Mouse (Mus musculus): ENCODE measurements at regions not wholly inside any gene's neighbourhood (a gene's known extent, or its start where the extent isn't known, plus 50 kb on each side); places are given as distances from the start of the nearest gene placed in this dataset.

DNA sequence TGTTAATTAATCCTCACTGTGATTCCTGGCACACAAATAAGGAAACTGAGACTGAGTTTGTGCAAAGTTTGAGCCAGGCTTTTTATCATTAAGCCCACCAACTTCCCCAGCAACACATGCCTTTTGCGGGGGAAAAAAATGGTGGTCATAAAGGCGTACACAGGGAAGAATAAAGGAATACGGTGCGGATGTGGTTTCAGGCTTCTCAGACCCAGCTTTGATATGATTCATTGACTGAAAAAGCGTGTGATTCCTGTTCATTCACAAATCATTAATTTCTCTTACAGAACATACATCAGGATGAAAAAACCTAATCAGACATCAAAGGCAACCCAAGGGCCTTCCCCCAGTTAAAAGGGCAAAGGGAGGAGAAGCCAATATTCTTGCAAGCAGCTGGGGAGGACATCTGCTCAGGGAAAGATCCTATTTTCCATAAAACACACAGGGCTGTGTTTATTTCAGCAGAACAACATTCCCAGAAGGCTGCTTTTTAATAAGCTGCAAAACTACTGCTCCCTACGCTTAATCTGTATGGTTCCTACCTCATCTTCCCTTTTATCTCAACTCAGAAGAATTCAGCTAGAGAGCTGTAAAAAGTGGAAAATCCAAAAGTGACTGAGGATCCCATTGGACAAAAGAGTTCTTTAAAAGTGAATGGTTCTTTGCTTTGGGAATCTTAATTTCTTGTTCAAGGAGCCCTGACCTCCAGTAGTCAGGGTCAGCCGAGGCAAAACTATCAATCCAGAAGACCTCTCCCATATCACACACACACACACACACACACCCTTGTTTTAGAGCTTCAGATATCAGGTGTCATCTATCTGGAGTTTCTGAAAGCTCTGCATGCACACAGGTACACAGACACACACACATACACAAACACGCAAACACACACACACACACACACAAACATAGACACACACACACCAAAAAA is 182.3 kb downstream of the Atp6ap1l start:
- no peak overlapping the region for H3K4me3 ChIP-seq (ENCODE audit: insufficient read depth, low read length)
- H3K4me1 ChIP-seq (ENCODE audit: control insufficient read depth, insufficient read depth, low read length): no peaks in the 10 kb centered on the region
- TF ChIP-seq CTCF (IDR thresholded peaks at IDR 0.05; ENCODE audit: borderline replicate concordance, insufficient read depth, low read length) (no peak), POLR2A (IDR thresholded peaks at IDR 0.05; ENCODE audit: low read depth, low read length) (no peak)
- H3K27ac ChIP-seq (ENCODE audit: insufficient read depth, low read length): no peak overlapping the region

GRCm38 (mm10) chr13:90684324-90684723 is 220.8 kb downstream of the Atp6ap1l start:
- H3K4me3 ChIP-seq (ENCODE audit: insufficient read depth, low read length): no peak overlapping the region
- no peak overlapping the region for H3K27ac ChIP-seq (ENCODE audit: insufficient read depth, low read length)
- TF ChIP-seq CTCF (IDR thresholded peaks at IDR 0.05; ENCODE audit: borderline replicate concordance, insufficient read depth, low read length) (no peak), POLR2A (IDR thresholded peaks at IDR 0.05; ENCODE audit: low read depth, low read length) (no peak)
- H3K4me1 ChIP-seq (ENCODE audit: control insufficient read depth, insufficient read depth, low read length): no peaks in the 10 kb centered on the region

DNA sequence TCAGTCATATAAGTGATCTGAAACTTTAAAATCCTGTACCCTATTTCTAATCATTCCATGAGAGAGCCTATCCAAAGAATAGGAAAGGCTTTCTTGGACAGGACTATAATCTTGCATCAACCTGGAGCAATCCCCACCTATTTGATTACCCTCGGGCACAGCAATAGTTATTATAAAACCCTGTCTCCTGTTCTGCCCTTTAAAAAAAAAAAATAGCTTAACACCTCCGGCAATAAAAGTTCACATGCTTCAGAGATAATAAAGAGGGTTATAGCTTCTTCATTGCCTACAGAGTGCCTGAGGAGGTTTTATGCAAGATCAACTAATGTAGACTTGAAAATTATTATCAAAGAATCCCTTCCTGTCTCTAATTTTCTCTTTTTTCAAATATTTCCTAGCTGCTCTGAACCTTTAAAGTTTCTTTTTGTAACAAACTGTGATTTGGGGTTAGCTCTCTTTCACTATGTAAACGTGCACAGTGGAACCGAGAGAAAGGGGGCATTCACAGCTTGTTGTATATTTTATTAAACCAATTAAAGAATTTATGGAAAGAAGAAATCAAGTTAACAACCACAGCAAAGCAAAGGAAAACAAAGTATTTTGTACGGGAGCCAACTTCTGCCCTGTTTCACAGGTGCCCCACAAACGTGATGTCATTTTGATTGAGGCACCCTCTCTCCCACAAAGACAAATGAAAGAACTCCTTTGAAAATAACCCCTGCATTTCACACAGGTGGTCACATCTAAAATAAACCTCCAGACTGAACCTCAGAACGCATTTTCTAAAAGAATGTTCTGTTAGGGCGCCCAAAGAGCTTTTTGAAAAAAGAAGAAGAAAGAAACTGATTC is 225.8 kb downstream of the Atp6ap1l start:
- Histone ChIP-seq H3K27ac (ENCODE audit: insufficient read depth, low read length) (no peak overlapping the region), H3K4me3 (ENCODE audit: insufficient read depth, low read length) (no peak overlapping the region), H3K4me1 (ENCODE audit: control insufficient read depth, insufficient read depth, low read length) (no peaks in the 10 kb centered on the region)
- TF ChIP-seq CTCF (IDR thresholded peaks at IDR 0.05; ENCODE audit: borderline replicate concordance, insufficient read depth, low read length) (no peak), POLR2A (IDR thresholded peaks at IDR 0.05; ENCODE audit: low read depth, low read length) (no peak)

DNA sequence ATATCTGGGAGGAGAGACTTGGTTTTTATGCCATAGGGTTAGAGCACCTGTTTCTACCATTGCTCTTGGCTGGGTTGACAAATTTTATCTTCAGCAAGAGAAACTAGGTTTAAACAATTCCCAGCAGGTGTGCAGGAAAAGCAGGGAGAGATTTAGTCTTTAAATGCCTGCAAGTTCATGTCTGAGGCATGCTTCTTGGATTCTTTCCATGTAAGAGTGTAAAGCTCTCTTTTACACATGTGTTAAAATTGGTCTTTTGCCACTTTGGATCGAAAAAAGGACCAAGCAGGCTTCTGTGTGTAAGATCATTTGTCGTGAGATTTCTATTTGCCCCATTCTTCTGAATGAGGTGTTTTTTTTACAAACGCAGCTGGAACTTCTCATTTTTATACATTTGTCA is 231.3 kb downstream of the Atp6ap1l start:
- TF ChIP-seq CTCF (IDR thresholded peaks at IDR 0.05; ENCODE audit: borderline replicate concordance, insufficient read depth, low read length) (no peak), POLR2A (IDR thresholded peaks at IDR 0.05; ENCODE audit: low read depth, low read length) (no peak)
- no peak overlapping the region for H3K27ac ChIP-seq (ENCODE audit: insufficient read depth, low read length)
- no peak overlapping the region for H3K4me3 ChIP-seq (ENCODE audit: insufficient read depth, low read length)
- H3K4me1 ChIP-seq (ENCODE audit: control insufficient read depth, insufficient read depth, low read length): no peaks in the 10 kb centered on the region

DNA sequence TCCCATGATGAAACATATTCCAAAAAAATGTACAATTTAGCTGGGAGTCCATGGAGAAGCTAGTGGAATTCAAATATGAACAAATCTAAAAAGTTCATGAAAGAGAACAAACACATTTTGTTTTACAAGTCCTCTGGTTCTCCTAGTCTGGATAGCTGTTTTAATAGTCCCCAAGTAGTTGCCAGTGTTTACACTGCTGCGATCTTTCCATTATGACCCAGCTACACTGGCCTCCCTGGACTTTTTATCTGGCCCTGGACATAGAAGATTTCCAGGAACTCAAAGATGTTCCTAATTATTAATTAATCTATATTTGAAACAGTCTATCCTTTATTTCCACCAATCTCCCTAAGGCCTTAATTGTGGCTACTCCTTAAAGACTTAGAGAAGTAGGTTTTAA is 232.1 kb downstream of the Atp6ap1l start:
- Histone ChIP-seq H3K27ac (ENCODE audit: insufficient read depth, low read length) (no peak overlapping the region), H3K4me3 (ENCODE audit: insufficient read depth, low read length) (no peak overlapping the region), H3K4me1 (ENCODE audit: control insufficient read depth, insufficient read depth, low read length) (no peaks in the 10 kb centered on the region)
- TF ChIP-seq POLR2A (IDR thresholded peaks at IDR 0.05; ENCODE audit: low read depth, low read length): no peak
- no peak for TF ChIP-seq CTCF (IDR thresholded peaks at IDR 0.05; ENCODE audit: borderline replicate concordance, insufficient read depth, low read length)

- no peaks in the 10 kb centered on the region for H3K4me1 ChIP-seq (ENCODE audit: control insufficient read depth, insufficient read depth, low read length)
- H3K27ac ChIP-seq (ENCODE audit: insufficient read depth, low read length): no peak overlapping the region
- H3K4me3 ChIP-seq (ENCODE audit: insufficient read depth, low read length): no peak overlapping the region
Observed at GRCm38 (mm10) chr13:90661567-90662141, 243.5 kb downstream of the Atp6ap1l start.

DNA sequence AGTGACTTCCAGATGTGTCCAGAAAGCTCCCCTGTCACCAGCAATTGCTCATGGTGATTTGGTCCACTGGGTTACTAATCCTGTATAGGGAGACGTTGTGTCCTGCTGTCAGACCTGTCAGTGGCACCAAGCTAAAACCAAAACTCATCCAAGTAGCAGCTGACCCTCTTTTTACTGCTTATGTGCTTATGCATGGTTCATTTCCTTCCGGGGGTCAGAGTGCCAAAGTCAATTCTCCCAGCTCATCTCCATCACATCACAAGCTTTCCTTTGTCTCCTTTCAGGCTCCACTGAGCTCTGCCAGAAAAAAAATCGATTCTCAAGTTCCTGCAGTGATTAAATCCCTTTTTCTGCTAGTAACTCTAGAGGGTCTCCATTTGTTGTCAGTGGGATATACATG is 244.2 kb downstream of the Atp6ap1l start:
- no peak for TF ChIP-seq POLR2A (IDR thresholded peaks at IDR 0.05; ENCODE audit: low read depth, low read length)
- TF ChIP-seq CTCF (IDR thresholded peaks at IDR 0.05; ENCODE audit: borderline replicate concordance, insufficient read depth, low read length): no peak
- H3K4me1 ChIP-seq (ENCODE audit: control insufficient read depth, insufficient read depth, low read length): no peaks in the 10 kb centered on the region
- H3K4me3 ChIP-seq (ENCODE audit: insufficient read depth, low read length): no peak overlapping the region
- H3K27ac ChIP-seq (ENCODE audit: insufficient read depth, low read length): no peak overlapping the region

More at GRCm38 (mm10) chr13:90661567-90662141, 243.5 kb downstream of the Atp6ap1l start:
- TF ChIP-seq CTCF (IDR thresholded peaks at IDR 0.05; ENCODE audit: borderline replicate concordance, insufficient read depth, low read length) (no peak), POLR2A (IDR thresholded peaks at IDR 0.05; ENCODE audit: low read depth, low read length) (no peak)

DNA sequence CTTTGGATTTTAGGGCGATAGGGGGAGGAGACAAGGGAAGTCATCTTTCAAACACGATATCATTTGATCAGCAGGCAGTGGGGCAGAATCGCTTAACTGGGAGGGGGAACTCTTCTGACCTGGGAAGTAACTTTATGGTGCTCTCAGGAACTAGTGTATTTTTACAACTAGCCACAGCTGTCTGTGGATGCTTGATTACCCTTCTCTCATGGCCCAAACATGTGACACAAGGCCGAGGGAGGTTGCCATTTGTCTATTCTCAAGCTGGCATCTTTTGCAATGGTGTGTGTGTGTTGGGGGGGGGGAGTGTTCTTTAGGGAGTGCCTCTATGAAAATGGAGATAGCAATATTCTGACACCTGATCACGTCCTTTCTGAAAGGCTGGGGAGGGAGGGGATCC is 246.1 kb downstream of the Atp6ap1l start:
- Histone ChIP-seq H3K4me1 (ENCODE audit: control insufficient read depth, insufficient read depth, low read length) (no peaks in the 10 kb centered on the region), H3K4me3 (ENCODE audit: insufficient read depth, low read length) (no peak overlapping the region), H3K27ac (ENCODE audit: insufficient read depth, low read length) (no peak overlapping the region)
- TF ChIP-seq CTCF (IDR thresholded peaks at IDR 0.05; ENCODE audit: borderline replicate concordance, insufficient read depth, low read length): no peak
- no peak for TF ChIP-seq POLR2A (IDR thresholded peaks at IDR 0.05; ENCODE audit: low read depth, low read length)

- peaks cover 5% of the 10 kb centered on the region for H3K4me1 ChIP-seq (ENCODE audit: control insufficient read depth, insufficient read depth, low read length)
- peak overlapping the region; percentile 73 for H3K27ac ChIP-seq (ENCODE audit: insufficient read depth, low read length)
- H3K4me3 ChIP-seq (ENCODE audit: insufficient read depth, low read length): no peak overlapping the region
- TF ChIP-seq POLR2A (IDR thresholded peaks at IDR 0.05; ENCODE audit: low read depth, low read length) (no peak), CTCF (IDR thresholded peaks at IDR 0.05; ENCODE audit: borderline replicate concordance, insufficient read depth, low read length) (no peak)
Observed at GRCm38 (mm10) chr13:90646356-90646755, 258.8 kb downstream of the Atp6ap1l start.
